8 mouse cellular contexts compared by ENCODE assay signal in genomic region chr12:44329316-44330215, GRCm38 (mm10). TPM values are rescaled to one million over a fixed set of nuclear protein-coding genes. Genes with fewer than 3 reads are reported as not detected.
DNase-seq lines count a peak whose midpoint lies in the region; ATAC-seq and TF ChIP-seq lines count a peak whose summit lies in the region.

No protein-coding gene starts in this region.

- H3K27me3 ChIP-seq in midbrain, embryonic 12.5 days: 0 out of 2 replicates have a peak, but pooled peaks cover 4% of the 10 kb centered on the region
- H3K27me3 ChIP-seq in testis, adult 2 months (ENCODE audit: control insufficient read depth, insufficient read depth, low read length): no peaks in the 10 kb centered on the region

- H3K9ac ChIP-seq in midbrain, embryonic 12.5 days (replicated peaks): peak overlapping the region; percentile 85

- peak; percentile 42 for ATAC-seq in common myeloid progenitor, adult 5-6 weeks (replicated peaks; ENCODE audit: low read depth, poor library complexity, severe bottlenecking)
- peak; percentile 65 for ATAC-seq in midbrain, embryonic 12.5 days (ENCODE audit: low FRiP score, low read depth)

- TF ChIP-seq CTCF in testis, adult 2 months (IDR thresholded peaks at IDR 0.05; ENCODE audit: control insufficient read depth, insufficient read depth, insufficient replicate concordance, low read depth, low read length): no peak

- no peaks in the 10 kb centered on the region for H3K9me3 ChIP-seq in midbrain, embryonic 12.5 days

- WGBS in midbrain, embryonic 12.5 days: under 1% methylated on average over 61 of the region's 61 CpGs

- H3K4me1 ChIP-seq in midbrain, embryonic 12.5 days: peaks cover 27% of the 10 kb centered on the region
- peaks cover 8% of the 10 kb centered on the region for H3K4me1 ChIP-seq in testis, adult 2 months (ENCODE audit: control insufficient read depth, insufficient read depth, low read length)

- peak overlapping the region; percentile 94 for H3K27ac ChIP-seq in midbrain, embryonic 12.5 days (replicated peaks)
- H3K27ac ChIP-seq in testis, adult 2 months (ENCODE audit: control insufficient read depth, insufficient read depth, low read depth, low read length): no peak overlapping the region

- intact Hi-C loops in heart, postnatal 14 days (cut with DNase I): no loop called here
- intact Hi-C loops in left cerebral cortex, postnatal 10 days (cut with DNase I): loop anchor here (5.0 kb wide), 2 partner anchors 73 to 218 kb away; no protein-coding TSS in a partner anchor

- no peaks in the 10 kb centered on the region for H3K36me3 ChIP-seq in midbrain, embryonic 12.5 days
- H3K36me3 ChIP-seq in testis, adult 2 months (ENCODE audit: control insufficient read depth, insufficient read depth, low read length): no peaks in the 10 kb centered on the region

- H3K4me3 ChIP-seq in midbrain, embryonic 12.5 days: peak overlapping the region; percentile 81
- H3K4me3 ChIP-seq in testis, adult 2 months (ENCODE audit: control insufficient read depth, low read depth, low read length): peak overlapping the region; percentile 51

- no peak for TF ChIP-seq POLR2A in testis, adult 2 months (IDR thresholded peaks at IDR 0.05; ENCODE audit: control insufficient read depth, low read depth, low read length)

- DNase-seq in thymus, postnatal 4 days: peak; percentile 25
- no peak for DNase-seq in thymus, postnatal 36 days
- DNase-seq in heart, postnatal 14 days: peak; percentile 1 to 3
- DNase-seq in left cerebral cortex, postnatal 10 days (ENCODE audit: extremely low spot score in 1 of 2, low spot score in 2 of 2): peak; percentile 28 to 59
- no peak for DNase-seq in spleen, postnatal 36 days (ENCODE audit: low spot score in 2 of 2)

- H3K4me2 ChIP-seq in midbrain, embryonic 12.5 days (replicated peaks): peak overlapping the region; percentile 77

RNA-seq across cellular contexts. Expression of gene Nrcam, which starts 0.9 kb away (rescaled TPM):
- total RNA-seq in common myeloid progenitor, adult 5-6 weeks (2017): 0.27 and 0.78 TPM in 2 replicates
- total RNA-seq in heart, postnatal 14 days (2021): under 1 TPM; 0.32 to 0.45 TPM
- total RNA-seq in left cerebral cortex, postnatal 10 days (2021): 100 to 1,000 TPM; 453 to 458 TPM
- polyA plus RNA-seq in midbrain, embryonic 12.5 days (2016; fragmentation: Nextera tagmentation; extraction: Ambion mirVana): 123 and 131 TPM in 2 replicates
- 0.53 and 0.94 TPM in 2 replicates for polyA plus RNA-seq in testis, adult 2 months (2012; rRNA removed)

Comparison
In these comparisons a context has a peak if more than half of its experiments do, and no peak if none do; other contexts are left out.
1. DNase-seq: peak in thymus, postnatal 4 days (single experiment), heart, postnatal 14 days (2 of 2) and left cerebral cortex, postnatal 10 days (2 of 2); none in thymus, postnatal 36 days (0 of 2) and spleen, postnatal 36 days (0 of 2).
2. RNA of gene Nrcam, which starts 0.9 kb away (total RNA-seq): 453 to 458 TPM in left cerebral cortex, postnatal 10 days; 0.32 to 0.45 TPM in heart, postnatal 14 days and 0.27 to 0.78 TPM in common myeloid progenitor, adult 5-6 weeks; every median in the first group is over 100 times any median in the second.